Mouse (Mus musculus): Measurements from ENCODE around the gene Mrps5. TPM values are rescaled to one million over a fixed set of nuclear protein-coding genes. Genes with fewer than 3 reads are reported as not detected.
A peak's percentile ranks its signal among the peaks of the same experiment; 100 is the strongest.

Gene Mrps5
- polyA plus RNA-seq, 1 experiment: 58.7 TPM

- 59% methylated on average over 4 of the region's 4 CpGs for WGBS
- DNase-seq (ENCODE audit: low read depth, low spot score): no peak
Measured at GRCm38 (mm10) chr2:127611386-127611785, 24.4 kb downstream of the Mrps5 start.

- no peak for DNase-seq (ENCODE audit: low read depth, low spot score)
- 89% methylated on average over 4 of the region's 4 CpGs for WGBS
Measured at GRCm38 (mm10) chr2:127612288-127612687, 25.3 kb downstream of the Mrps5 start.

GRCm38 (mm10) chr2:127619311-127619710 is 32.3 kb downstream of the Mrps5 start:
- DNase-seq (ENCODE audit: low read depth, low spot score): no peak
- WGBS: 78% methylated on average over 3 of the region's 3 CpGs

- 15% methylated on average over 3 of the region's 3 CpGs for WGBS
- no peak for DNase-seq (ENCODE audit: low read depth, low spot score)
Measured at GRCm38 (mm10) chr2:127622065-127622464, 35.0 kb downstream of the Mrps5 start.

- WGBS: 91% methylated on average over 2 of the region's 2 CpGs
- DNase-seq (ENCODE audit: low read depth, low spot score): no peak
Measured at GRCm38 (mm10) chr2:127624786-127625185, 37.8 kb downstream of the Mrps5 start.

- DNase-seq (ENCODE audit: low read depth, low spot score): no peak
- 42% methylated on average over 5 of the region's 5 CpGs for WGBS
Measured at GRCm38 (mm10) chr2:127625659-127626058, 38.6 kb downstream of the Mrps5 start.

- 69% methylated on average over 6 of the region's 6 CpGs for WGBS
- no peak for DNase-seq (ENCODE audit: low read depth, low spot score)
Measured at GRCm38 (mm10) chr2:127627354-127627753, 40.3 kb downstream of the Mrps5 start.

- no peak for DNase-seq (ENCODE audit: low read depth, low spot score)
- WGBS: 74% methylated on average over 6 of the region's 6 CpGs
Measured at GRCm38 (mm10) chr2:127627990-127628570, 41.1 kb downstream of the Mrps5 start.

GRCm38 (mm10) chr2:127632601-127633000 is 45.6 kb downstream of the Mrps5 start:
- 76% methylated on average over 2 of the region's 2 CpGs for WGBS
- no peak for DNase-seq (ENCODE audit: low read depth, low spot score)

- DNase-seq (ENCODE audit: low read depth, low spot score): no peak
- 33% methylated on average over 6 of the region's 6 CpGs for WGBS
Measured at GRCm38 (mm10) chr2:127635581-127635980, 48.6 kb downstream of the Mrps5 start.

- DNase-seq (ENCODE audit: low read depth, low spot score): no peak
Measured at GRCm38 (mm10) chr2:127638973-127639372, 52.0 kb downstream of the Mrps5 start.

GRCm38 (mm10) chr2:127643728-127644704 is 57.0 kb downstream of the Mrps5 start:
- WGBS: 49% methylated on average over 19 of the region's 19 CpGs
- no peak for DNase-seq (ENCODE audit: low read depth, low spot score)

More at GRCm38 (mm10) chr2:127638973-127639372, 52.0 kb downstream of the Mrps5 start:
- 27% methylated on average over 9 of the region's 9 CpGs for WGBS

- 23% methylated on average over 5 of the region's 5 CpGs for WGBS
- DNase-seq (ENCODE audit: low read depth, low spot score): peak; percentile 37
Measured at GRCm38 (mm10) chr2:127646875-127647274, 59.9 kb downstream of the Mrps5 start.

GRCm38 (mm10) chr2:127648145-127648544 is 61.1 kb downstream of the Mrps5 start:
- 94% methylated on average over 6 of the region's 6 CpGs for WGBS
- DNase-seq (ENCODE audit: low read depth, low spot score): no peak

GRCm38 (mm10) chr2:127649921-127650320 is 62.9 kb downstream of the Mrps5 start:
- DNase-seq (ENCODE audit: low read depth, low spot score): no peak
- 25% methylated on average over 5 of the region's 5 CpGs for WGBS

GRCm38 (mm10) chr2:127651601-127652000 is 64.6 kb downstream of the Mrps5 start:
- DNase-seq (ENCODE audit: low read depth, low spot score): no peak

GRCm38 (mm10) chr2:127652335-127652734 is 65.3 kb downstream of the Mrps5 start:
- no peak for DNase-seq (ENCODE audit: low read depth, low spot score)

More at GRCm38 (mm10) chr2:127651601-127652000, 64.6 kb downstream of the Mrps5 start:
- 58% methylated on average over 5 of the region's 5 CpGs for WGBS

GRCm38 (mm10) chr2:127652805-127653204 is 65.8 kb downstream of the Mrps5 start:
- DNase-seq (ENCODE audit: low read depth, low spot score): no peak
- 77% methylated on average over 2 of the region's 2 CpGs for WGBS

GRCm38 (mm10) chr2:127654786-127655185 is 67.8 kb downstream of the Mrps5 start:
- no peak for DNase-seq (ENCODE audit: low read depth, low spot score)
- 44% methylated on average over 3 of the region's 3 CpGs for WGBS

GRCm38 (mm10) chr2:127655419-127655818 is 68.4 kb downstream of the Mrps5 start:
- WGBS: 7% methylated on average over 9 of the region's 9 CpGs
- DNase-seq (ENCODE audit: low read depth, low spot score): no peak
